13 mouse cellular contexts compared by ENCODE assay signal in the genomic region with DNA sequence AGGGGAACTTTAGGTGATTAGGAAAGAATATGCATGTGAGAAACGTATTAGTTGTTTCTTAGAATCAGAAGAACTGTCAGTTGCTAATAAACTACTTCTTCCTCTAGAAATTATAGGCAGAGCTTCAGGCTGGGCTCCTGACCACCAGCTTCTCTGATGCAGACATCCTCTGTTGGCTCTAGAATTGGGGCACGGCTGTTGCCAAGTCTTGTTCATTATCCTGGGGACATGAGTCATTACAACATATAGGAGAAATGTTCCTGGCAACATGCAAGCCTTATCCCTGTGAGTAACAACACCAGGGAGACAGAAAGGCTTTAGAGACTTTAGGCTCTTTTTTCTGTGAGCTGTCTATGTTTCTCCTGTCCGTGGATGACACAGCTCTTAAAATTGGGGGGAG.
A peak's percentile ranks its signal among the peaks of the same experiment; 100 is the strongest.
DNase-seq lines count a peak whose midpoint lies in the region; ATAC-seq lines count a peak whose summit lies in the region.
"Had no signal": no experiment of that assay in that cellular context is flagged by ENCODE, and none has a peak within 500 bp of the region (broad histone marks: within the 10 kb centered on the region; RNA-seq: fewer than 3 reads in every experiment).

No protein-coding gene starts in this region.

- ATAC-seq in frontal cortex, adult (ENCODE audit: low TSS enrichment): peak; percentile 100

- peak; percentile 3 for DNase-seq in cerebellum, adult 9-11 months
- DNase-seq in cerebellum, postnatal 4 days (ENCODE audit: low spot score in 2 of 2): no peak
- DNase-seq in 3T3-L1 (ENCODE audit: low read depth, low spot score): peak; percentile 85
- DNase-seq in left cerebral cortex, postnatal 25 days (ENCODE audit: low spot score in 2 of 2): peak; percentile 36 to 91
- DNase-seq in gastrocnemius, postnatal 14 days: no peak
- no peak for DNase-seq in thymus, postnatal 0 days (ENCODE audit: low spot score)
- DNase-seq in kidney, adult 18-20 months: no peak
- DNase-seq: adrenal gland, postnatal 25 days; embryo, embryonic 11 days; heart, adult 2 months; kidney, postnatal 14 days; liver had no signal

- intact Hi-C loops in left cerebral cortex, postnatal 25 days (cut with DNase I): no loop called here
- intact Hi-C loops in gastrocnemius, postnatal 14 days (cut with DNase I; ENCODE audit: low total_unique reads): no loop called here

Comparison
In these comparisons a context has a peak if more than half of its experiments do, and no peak if none do; other contexts are left out.
1. DNase-seq: peak in cerebellum, adult 9-11 months (single experiment), 3T3-L1 (single experiment) and left cerebral cortex, postnatal 25 days (2 of 2); none in cerebellum, postnatal 4 days (0 of 2), gastrocnemius, postnatal 14 days (single experiment), thymus, postnatal 0 days (single experiment) and kidney, adult 18-20 months (single experiment).